Mouse (Mus musculus) CH12.LX (cell line): ENCODE results near the gene Lrrc31. TPM values are rescaled to one million over a fixed set of nuclear protein-coding genes. Genes with fewer than 3 reads are reported as not detected.

ENCODE experiments used
- DNase-seq: peaks from one replicate; pipeline ENCODE4 v3.0.0-alpha.2; 2013; ENCODE audit errors: extremely low read depth
- H3K27ac ChIP-seq: 2 replicates; pipeline ENCODE4 v1.5.1; 2012; ENCODE audit warnings: low read depth, mild to moderate bottlenecking, control low read depth, moderate library complexity; ENCODE audit not compliant: insufficient read depth
- H3K27me3 ChIP-seq: replicated peaks from 2 replicates; pipeline ENCODE3; 2012; ENCODE audit warnings: inconsistent platforms
- H3K36me3 ChIP-seq, 2 experiments: replicated peaks in 1 of 2; 2 replicates each; pipeline versions ENCODE3 to v1.6.1; 2012; ENCODE audit warnings: inconsistent platforms in 1 of 2, low read length in 1 of 2, mild to moderate bottlenecking in 1 of 2, mixed read lengths in 1 of 2, moderate library complexity in 1 of 2; ENCODE audit not compliant: control insufficient read depth in 1 of 2, insufficient read depth in 1 of 2
- H3K4me1 ChIP-seq, 2 experiments: 2 replicates each; pipeline ENCODE4 v1.6.1; 2012; ENCODE audit warnings: inconsistent platforms in 1 of 2, moderate library complexity in 1 of 2; ENCODE audit not compliant: insufficient read depth in 2 of 2, control insufficient read depth in 1 of 2
- H3K4me2 ChIP-seq: 2 replicates; pipeline ENCODE4 v1.6.1; 2012; ENCODE audit warnings: low read depth, mild to moderate bottlenecking, control low read depth; ENCODE audit not compliant: poor library complexity, insufficient read depth, severe bottlenecking
- H3K4me3 ChIP-seq, 3 experiments: fragments of 150-350 bp in 1 of 3; sonication (generic) in 1 of 3; replicated peaks in 1 of 3; 2 replicates each; pipeline versions ENCODE3 to v1.5.1; 2011 to 2012; ENCODE audit warnings: low read depth in 2 of 3, low read length in 2 of 3, mild to moderate bottlenecking in 2 of 3, moderate library complexity in 2 of 3, control low read depth in 1 of 3, improper control_type of control experiment in 1 of 3, inconsistent platforms in 1 of 3, mixed read lengths in 1 of 3; ENCODE audit not compliant: poor library complexity in 1 of 3
- H3K79me2 ChIP-seq: replicated peaks from 2 replicates; pipeline ENCODE4 v1.6.1; 2012; ENCODE audit warnings: mild to moderate bottlenecking, moderate library complexity; ENCODE audit not compliant: control insufficient read depth, poor library complexity, insufficient read depth, severe bottlenecking; ENCODE audit errors: extremely low read depth
- H3K9ac ChIP-seq: 2 replicates; pipeline ENCODE4 v1.6.1; 2012; ENCODE audit warnings: low read depth, mild to moderate bottlenecking, control low read depth, moderate library complexity; ENCODE audit not compliant: insufficient read depth
- H3K9me3 ChIP-seq: replicated peaks from 2 replicates; pipeline ENCODE3; 2012; ENCODE audit warnings: low read length, inconsistent platforms, mixed read lengths
- BHLHE40 ChIP-seq: IDR thresholded peaks from 2 replicates; pipeline ENCODE4 v1.6.1; 2011; ENCODE audit warnings: mild to moderate bottlenecking, low read depth, low read length, improper control_type of control experiment
- CHD2 ChIP-seq: IDR thresholded peaks from 2 replicates; pipeline ENCODE4 v1.6.1; 2011; ENCODE audit warnings: low read length, improper control_type of control experiment
- CTCF ChIP-seq, 2 experiments: IDR thresholded peaks in 1 of 2; conservative IDR thresholded peaks in 1 of 2; 2 replicates each; pipeline ENCODE4 v1.5.1; 2011 to 2012; ENCODE audit warnings: low read depth in 2 of 2, low read length in 2 of 2, improper control_type of control experiment in 1 of 2, inconsistent platforms in 1 of 2, mild to moderate bottlenecking in 1 of 2, moderate library complexity in 1 of 2
- ELF1 ChIP-seq: IDR thresholded peaks from 2 replicates; pipeline ENCODE4 v1.6.1; 2014; ENCODE audit warnings: low read depth, mild to moderate bottlenecking, inconsistent platforms, low read length, improper control_type of control experiment
- ETS1 ChIP-seq: conservative IDR thresholded peaks from 2 replicates; pipeline ENCODE4 v1.6.1; 2012; ENCODE audit warnings: low read depth, mild to moderate bottlenecking, inconsistent platforms, low read length, improper control_type of control experiment, moderate library complexity
- JUN ChIP-seq: IDR thresholded peaks from 2 replicates; pipeline ENCODE4 v1.6.1; 2011; ENCODE audit warnings: low read depth, mild to moderate bottlenecking, low read length, improper control_type of control experiment, moderate library complexity; ENCODE audit not compliant: insufficient read depth
- KAT2A ChIP-seq: IDR thresholded peaks from 2 replicates; pipeline ENCODE4 v1.6.1; 2012; ENCODE audit warnings: low read length, improper control_type of control experiment, inconsistent platforms; ENCODE audit not compliant: insufficient replicate concordance
- MAFK ChIP-seq: IDR thresholded peaks from 2 replicates; pipeline ENCODE4 v1.6.1; 2011; ENCODE audit warnings: low read length, improper control_type of control experiment; ENCODE audit not compliant: insufficient replicate concordance
- MAX ChIP-seq: IDR thresholded peaks from 2 replicates; pipeline ENCODE4 v1.6.1; 2011; ENCODE audit warnings: low read length, improper control_type of control experiment
- MYC ChIP-seq: IDR thresholded peaks from 2 replicates; pipeline ENCODE4 v1.6.1; 2011; ENCODE audit warnings: low read depth, mild to moderate bottlenecking, improper control_type of control experiment, low read length
- NELFE ChIP-seq: IDR thresholded peaks from 2 replicates; pipeline ENCODE4 v1.6.1; 2011; ENCODE audit warnings: low read depth, low read length, improper control_type of control experiment
- PAX5 ChIP-seq: IDR thresholded peaks from 2 replicates; pipeline ENCODE4 v1.6.1; 2012; ENCODE audit warnings: low read length, inconsistent platforms, mixed read lengths
- UBTF ChIP-seq: IDR thresholded peaks from 2 replicates; pipeline ENCODE4 v1.6.1; 2012; ENCODE audit warnings: low read depth, mild to moderate bottlenecking, inconsistent platforms, low read length, improper control_type of control experiment, moderate library complexity
- ZC3H11A ChIP-seq: IDR thresholded peaks from 2 replicates; pipeline ENCODE4 v1.6.1; 2012; ENCODE audit warnings: low read depth, mild to moderate bottlenecking, inconsistent platforms, low read length, improper control_type of control experiment
- ZKSCAN1 ChIP-seq: IDR thresholded peaks from 2 replicates; pipeline ENCODE4 v1.6.1; 2012; ENCODE audit warnings: low read depth, inconsistent platforms, low read length, improper control_type of control experiment, borderline replicate concordance
- ZMIZ1 ChIP-seq: IDR thresholded peaks from 2 replicates; pipeline ENCODE4 v1.6.1; 2012; ENCODE audit warnings: low read depth, mild to moderate bottlenecking, inconsistent platforms, low read length, improper control_type of control experiment
- dilution Hi-C: fragments of 300-500 bp; cut with MboI; formaldehyde crosslinking; loops from 2 replicates; pipeline ENCODE4 v1.14.3; 2020; ENCODE audit warnings: low sequenced_read_pairs; ENCODE audit not compliant: extremely low pct_unique_long_range_greater_than_20kb, extremely low pct_ligation_motif_present
- in situ Hi-C: fragments of 300-500 bp; cut with MboI; formaldehyde crosslinking; loops from 3 replicates; pipeline ENCODE4 v1.14.3; 2019; ENCODE audit warnings: low sequenced_read_pairs, low pct_ligation_motif_present, low pct_unique_long_range_greater_than_20kb, mixed read lengths
- polyA plus RNA-seq: library from polyadenylated mRNA; unstranded; fragments of >175 nt; gene quantifications from 2 replicates; pipeline ENCODE4 v1.2.1, GENCODE M21; 2012; ENCODE audit warnings: low read depth; ENCODE audit not compliant: insufficient read length
- total RNA-seq, 2 experiments: library from RNA; depleted of rRNA; stranded (reverse); fragments of 300-350 nt in 1 of 2; fragments of >200 nt in 1 of 2; gene quantifications; 2 replicates each; pipeline ENCODE4 v1.2.3; 2012 to 2014

The Lrrc31 gene
- total and polyA plus RNA-seq, 3 experiments: not detected

GRCm38 (mm10) chr3:30736809-30737208 lies 37.2 kb upstream of the Lrrc31 start:
- TF ChIP-seq ZC3H11A (no peak), ETS1 (no peak), ELF1 (no peak), CTCF (conservative IDR thresholded peaks at IDR 0.05 in 1 of 2, IDR thresholded peaks at IDR 0.05 in 1 of 2; ENCODE audit: low read depth in 2 of 2, low read length in 2 of 2) (no peak), KAT2A (no peak), NELFE (no peak), MAFK (no peak), MYC (no peak), UBTF (no peak), CHD2 (no peak), JUN (no peak), MAX (no peak)
- dilution Hi-C loops: no loop called here
- no peak overlapping the region for H3K27ac ChIP-seq

DNA sequence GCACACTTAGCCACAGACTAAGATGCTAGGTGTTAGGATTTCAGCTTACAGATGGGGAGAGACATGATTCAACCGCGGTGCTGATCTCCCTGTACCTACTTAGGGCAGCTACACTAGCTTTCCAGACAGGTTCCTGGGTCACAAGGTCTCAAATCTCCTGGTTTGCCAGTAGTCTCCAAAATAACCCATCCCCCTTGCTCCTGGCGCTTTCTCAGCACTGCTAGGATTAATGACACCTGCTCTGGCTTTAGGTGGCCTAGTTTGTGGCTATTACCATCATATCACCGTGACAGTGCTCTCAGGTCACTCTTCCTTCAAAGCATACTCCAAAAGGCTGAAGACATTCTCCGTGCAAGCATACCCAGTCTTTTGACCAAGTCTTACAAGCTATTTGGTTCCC lies 29.4 kb upstream of the Lrrc31 start:
- no peaks in the 10 kb centered on the region for H3K9me3 ChIP-seq
- no peaks in the 10 kb centered on the region for H3K36me3 ChIP-seq
- in situ Hi-C loops (no loop called here), dilution Hi-C loops (no loop called here)
- no peaks in the 10 kb centered on the region for H3K27me3 ChIP-seq
- no peak overlapping the region for H3K4me3 ChIP-seq
- peaks cover 0 to 2% of the 10 kb centered on the region in 2 experiments; a peak in 1 of 4 replicates for H3K4me1 ChIP-seq
- TF ChIP-seq ZMIZ1: no peak
- TF ChIP-seq ETS1: no peak
- H3K79me2 ChIP-seq: no peaks in the 10 kb centered on the region
- DNase-seq: no peak
- no peak overlapping the region for H3K27ac ChIP-seq
- no peak overlapping the region for H3K9ac ChIP-seq
- no peak overlapping the region for H3K4me2 ChIP-seq

More at GRCm38 (mm10) chr3:30736809-30737208, 37.2 kb upstream of the Lrrc31 start:
- Histone ChIP-seq H3K36me3 (no peaks in the 10 kb centered on the region), H3K4me1 (no peaks in the 10 kb centered on the region), H3K79me2 (no peaks in the 10 kb centered on the region), H3K4me2 (no peak overlapping the region), H3K27me3 (no peaks in the 10 kb centered on the region), H3K4me3 (no peak overlapping the region), H3K9ac (no peak overlapping the region), H3K9me3 (no peaks in the 10 kb centered on the region)
- in situ Hi-C loops: no loop called here
- no peak for DNase-seq

DNA sequence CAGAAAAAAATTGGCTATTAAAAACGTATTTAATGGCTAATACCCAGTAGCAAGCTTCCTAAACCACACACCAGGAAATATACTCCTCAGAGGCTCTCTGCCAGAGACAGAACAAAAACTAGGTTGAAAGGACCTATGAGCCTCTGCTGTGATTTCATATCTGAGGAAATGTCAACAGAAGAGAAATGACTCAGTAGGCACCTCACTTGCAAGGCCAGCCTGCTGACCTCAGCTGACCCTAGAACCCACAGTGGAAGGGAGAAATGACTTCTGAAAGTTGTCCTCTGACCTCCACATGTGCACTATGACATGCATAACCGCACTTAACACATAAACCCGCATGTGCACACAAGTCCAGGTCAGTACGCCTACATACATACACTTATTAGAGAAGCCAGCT lies 27.6 kb upstream of the Lrrc31 start:
- Histone ChIP-seq H3K4me2 (no peak overlapping the region; the same call in 1 of the 2 replicates), H3K9ac (no peak overlapping the region), H3K4me3 (no peak overlapping the region), H3K27me3 (no peaks in the 10 kb centered on the region), H3K36me3 (no peaks in the 10 kb centered on the region), H3K9me3 (no peaks in the 10 kb centered on the region), H3K79me2 (no peaks in the 10 kb centered on the region), H3K27ac (no peak overlapping the region), H3K4me1 (peaks cover 2 to 3% of the 10 kb centered on the region in 2 experiments; a peak in 2 of 4 replicates)
- no peak for DNase-seq
- TF ChIP-seq BHLHE40 (peak; percentile 44), ZKSCAN1 (no peak), UBTF (no peak), PAX5 (no peak)
- in situ Hi-C loops: no loop called here
- dilution Hi-C loops: no loop called here
